Mouse (Mus musculus) liver, adult (tissue): ENCODE measurements at regions not wholly inside any gene's neighbourhood (a gene's known extent, or its start where the extent isn't known, plus 50 kb on each side); places are given as distances from the start of the nearest gene placed in this dataset.
A peak's percentile ranks its signal among the peaks of the same experiment; 100 is the strongest.

Experiments
- GATA4 ChIP-seq: IDR thresholded peaks from 2 replicates; pipeline ENCODE4 v1.6.1; 2014; ENCODE audit warnings: mild to moderate bottlenecking, low read length; ENCODE audit not compliant: insufficient replicate concordance

- no peak for TF ChIP-seq GATA4
These were observed 468.5 kb upstream of the Jarid2 start for GRCm38 (mm10) chr13:44260637-44261333.

- TF ChIP-seq GATA4 = no peak
These were observed 456.3 kb upstream of the Jarid2 start for GRCm38 (mm10) chr13:44272746-44273524.

GRCm38 (mm10) chr13:44277952-44278351 is 451.3 kb upstream of the Jarid2 start:
- TF ChIP-seq GATA4 = no peak

GRCm38 (mm10) chr13:44279036-44279435 is 450.2 kb upstream of the Jarid2 start:
- no peak for TF ChIP-seq GATA4

- no peak for TF ChIP-seq GATA4
These were observed 449.0 kb upstream of the Jarid2 start for GRCm38 (mm10) chr13:44280296-44280695.

GRCm38 (mm10) chr13:44281796-44282195 is 447.5 kb upstream of the Jarid2 start:
- no peak for TF ChIP-seq GATA4

GRCm38 (mm10) chr13:44282306-44282705 is 447.0 kb upstream of the Jarid2 start:
- no peak for TF ChIP-seq GATA4

- no peak for TF ChIP-seq GATA4
These were observed 446.3 kb upstream of the Jarid2 start for GRCm38 (mm10) chr13:44282731-44283571.

- no peak for TF ChIP-seq GATA4
These were observed 443.4 kb upstream of the Jarid2 start for GRCm38 (mm10) chr13:44285881-44286280.

GRCm38 (mm10) chr13:44290199-44290598 is 439.1 kb upstream of the Jarid2 start:
- no peak for TF ChIP-seq GATA4

- TF ChIP-seq GATA4 = no peak
These were observed 436.7 kb upstream of the Jarid2 start for GRCm38 (mm10) chr13:44292476-44293056.

GRCm38 (mm10) chr13:44293736-44294416 is 435.4 kb upstream of the Jarid2 start:
- no peak for TF ChIP-seq GATA4

- no peak for TF ChIP-seq GATA4
These were observed 433.7 kb upstream of the Jarid2 start for GRCm38 (mm10) chr13:44295621-44296020.

- TF ChIP-seq GATA4 = no peak
These were observed 428.7 kb upstream of the Jarid2 start for GRCm38 (mm10) chr13:44300611-44301010.

- TF ChIP-seq GATA4 = no peak
These were observed 428.1 kb upstream of the Jarid2 start for GRCm38 (mm10) chr13:44301215-44301614.

- peak; percentile 70; the same call in 1 of the 2 replicates for TF ChIP-seq GATA4
These were observed 427.3 kb upstream of the Jarid2 start for GRCm38 (mm10) chr13:44301936-44302335.
